In the genomic region with DNA sequence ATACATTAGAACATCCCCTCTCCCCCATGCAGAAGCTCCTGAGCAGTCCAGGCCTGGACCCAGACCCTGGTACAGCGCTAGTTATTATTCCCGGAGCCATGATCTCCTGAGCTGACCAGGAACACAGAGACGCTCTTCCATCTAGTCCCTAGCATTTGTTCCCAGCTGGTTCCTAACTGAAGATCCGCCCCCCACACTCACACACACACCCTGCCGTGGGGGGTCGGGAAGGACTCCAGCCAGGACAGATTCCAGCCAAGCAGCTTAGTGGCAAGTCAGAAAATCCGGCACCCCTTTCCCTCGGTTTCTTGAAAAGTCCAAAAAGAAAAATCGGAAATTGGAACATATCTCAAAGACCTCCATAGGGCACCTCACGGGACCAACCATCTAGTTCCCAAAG, we compare ENCODE assay signal across 15 mouse cellular contexts. TPM values are rescaled to one million over a fixed set of nuclear protein-coding genes. Genes with fewer than 3 reads are reported as not detected.
DNase-seq lines count a peak whose midpoint lies in the region; ATAC-seq lines count a peak whose summit lies in the region.
"Had no signal": no experiment of that assay in that cellular context is flagged by ENCODE, and none has a peak within 500 bp of the region (broad histone marks: within the 10 kb centered on the region; RNA-seq: fewer than 3 reads in every experiment).

No protein-coding gene starts in this region.

- 0 out of 2 replicates have a peak overlapping the region, but pooled peaks have one; percentile 32 for H3K27ac ChIP-seq in embryonic facial prominence, embryonic 12.5 days
- H3K27ac ChIP-seq: kidney, postnatal 0 days had no signal

- H3K4me3 ChIP-seq in embryonic facial prominence, embryonic 12.5 days = no peak overlapping the region
- H3K4me3 ChIP-seq: hindbrain, embryonic 12.5 days; megakaryocyte, embryonic 14.5 days had no signal

- ATAC-seq in embryonic facial prominence, embryonic 12.5 days (ENCODE audit: insufficient number of reproducible peaks, insufficient read depth, low FRiP score, low TSS enrichment) = no peak
- ATAC-seq in megakaryocyte, adult 5-6 weeks (ENCODE audit: poor library complexity, severe bottlenecking) = no peak
- no peak for ATAC-seq in inflammation-experienced regulatory T-cells, adult 6 months

- H3K4me2 ChIP-seq in embryonic facial prominence, embryonic 12.5 days (replicated peaks) = no peak overlapping the region
- H3K4me2 ChIP-seq: hindbrain, embryonic 12.5 days had no signal

- 0 out of 2 replicates have a peak, but pooled peaks cover 5% of the 10 kb centered on the region for H3K27me3 ChIP-seq in embryonic facial prominence, embryonic 12.5 days
- H3K27me3 ChIP-seq: hindbrain, embryonic 12.5 days had no signal

- peaks cover 53% of the 10 kb centered on the region for H3K4me1 ChIP-seq in embryonic facial prominence, embryonic 12.5 days
- H3K4me1 ChIP-seq: megakaryocyte, embryonic 14.5 days had no signal

- 57% methylated on average over 10 of the region's 10 CpGs for WGBS in embryonic facial prominence, embryonic 12.5 days

- no peak overlapping the region for H3K9ac ChIP-seq in embryonic facial prominence, embryonic 12.5 days
- H3K9ac ChIP-seq: hindbrain, embryonic 12.5 days had no signal

- no peaks in the 10 kb centered on the region for H3K9me3 ChIP-seq in embryonic facial prominence, embryonic 12.5 days

- H3K36me3 ChIP-seq in embryonic facial prominence, embryonic 12.5 days = no peaks in the 10 kb centered on the region
- H3K36me3 ChIP-seq: hindbrain, embryonic 12.5 days had no signal

- peak; percentile 38 to 54 for DNase-seq in cerebellum, postnatal 14 days
- no peak for DNase-seq in cerebellum, adult 11 months
- peak; percentile 72 for DNase-seq in kidney, postnatal 10 days
- DNase-seq in kidney, adult 11 months = no peak
- peak; percentile 79 for DNase-seq in lung, postnatal 10 days
- DNase-seq: adrenal gland, adult 2 months; gastrocnemius, postnatal 36 days; retina, postnatal 1 day; thymus, adult 18-20 months had no signal

RNA-seq across cellular contexts. Expression of a gene that starts 48.5 kb away (rescaled TPM):
- 42.0 and 42.1 TPM in 2 replicates for polyA plus RNA-seq in embryonic facial prominence, embryonic 12.5 days (2016; fragmentation: Nextera tagmentation; extraction: Ambion mirVana)
- total RNA-seq in megakaryocyte, adult 5-6 weeks (2015) = not detected in 2 replicates
- not detected in 2 replicates for total RNA-seq in megakaryocyte, adult 5-6 weeks (2017)
- not detected for polyA plus RNA-seq in inflammation-experienced regulatory T-cells, adult 6 months (2017; shearing (Covaris generic))

Comparison
In these comparisons a context has a peak if more than half of its experiments do, and no peak if none do; other contexts are left out.
1. DNase-seq: peak in cerebellum, postnatal 14 days (2 of 2), kidney, postnatal 10 days (single experiment) and lung, postnatal 10 days (single experiment); none in cerebellum, adult 11 months (single experiment) and kidney, adult 11 months (single experiment).
2. RNA of a gene that starts 48.5 kb away (polyA plus RNA-seq): 42.0 to 42.1 TPM in embryonic facial prominence, embryonic 12.5 days; not detected in inflammation-experienced regulatory T-cells, adult 6 months; every median in the first group is over 10 times any median in the second.